Mouse (Mus musculus) large intestine, adult 2 months (tissue): Measurements from ENCODE around the gene L3mbtl4. TPM values are rescaled to one million over a fixed set of nuclear protein-coding genes. Genes with fewer than 3 reads are reported as not detected.
"Not testable (repeated sequence)": the region's sequence is repeated elsewhere in the genome, so short reads cannot be mapped to it uniquely, and the experiment has no call there.

Source experiments
- DNase-seq: peaks from one replicate; pipeline ENCODE4 v3.0.0-alpha.2; 2012; ENCODE audit warnings: low read depth, low spot score
- WGBS: fragments of 180-500 bp; shearing (Covaris S2); methylation state at CpG from one replicate; pipeline ENCODE4 v1.1.7; 2018; 5-methylcytosine and 5-hydroxymethylcytosine counted together
- polyA plus RNA-seq: library from polyadenylated mRNA; depleted of rRNA; stranded (reverse); fragments of >200 nt; gene quantifications from 2 replicates; pipeline ENCODE4 v1.2.3, GENCODE M21; 2012

The L3mbtl4 gene
- polyA plus RNA-seq, 1 experiment, result 0.07 TPM

- WGBS, result 83% methylated on average over 3 of the region's 3 CpGs
These were observed 65.4 kb downstream of the L3mbtl4 start for GRCm38 (mm10) chr17:68338917-68339553.

DNA sequence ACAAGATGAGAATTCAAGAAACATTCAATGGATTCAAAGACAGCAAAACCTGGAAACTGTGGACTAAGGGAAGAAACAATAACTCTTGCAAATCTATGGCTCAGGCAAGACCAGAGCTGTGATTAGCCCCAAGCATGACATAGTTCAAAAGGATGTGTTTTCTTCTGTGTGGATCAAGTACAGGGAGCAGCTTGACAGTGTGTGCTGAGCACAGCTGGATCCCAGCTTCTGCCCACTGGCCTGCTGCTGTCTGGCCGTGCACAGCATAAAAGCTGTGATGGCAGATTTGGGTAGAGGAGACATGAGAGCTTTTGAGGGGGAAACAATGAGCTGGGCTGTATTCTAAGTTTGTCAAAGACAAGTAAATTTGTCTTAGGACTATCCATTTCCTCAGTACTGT, 84.1 kb downstream of the L3mbtl4 start:
- no peak for DNase-seq
- WGBS, result 80% methylated on average over 1 of the region's 1 CpGs

More at GRCm38 (mm10) chr17:68338917-68339553, 65.4 kb downstream of the L3mbtl4 start:
- DNase-seq, result no peak

DNA sequence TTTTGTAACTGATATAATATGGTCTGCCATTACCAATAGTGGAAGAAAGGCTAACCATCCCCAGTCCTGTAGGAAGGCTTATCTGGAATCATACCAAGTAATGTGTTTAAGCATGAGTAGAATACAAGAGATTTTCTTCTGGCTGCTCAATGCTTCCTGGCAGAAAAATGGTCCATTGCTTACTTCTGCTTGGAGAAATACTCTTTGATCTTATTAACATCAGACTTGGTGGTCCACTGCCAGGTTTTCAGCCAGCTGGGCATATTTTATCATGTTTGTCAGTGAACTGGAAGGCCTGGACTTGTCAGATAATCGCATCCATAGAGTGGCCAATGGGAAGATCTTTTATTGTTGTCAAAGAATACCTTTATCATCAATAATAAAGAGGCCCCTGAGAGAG, 97.5 kb downstream of the L3mbtl4 start:
- 96% methylated on average over 1 of the region's 1 CpGs for WGBS
- DNase-seq, result no peak

- 51% methylated on average over 5 of the region's 5 CpGs for WGBS
- no peak for DNase-seq
These were observed 114.9 kb downstream of the L3mbtl4 start for GRCm38 (mm10) chr17:68388481-68388880.

DNA sequence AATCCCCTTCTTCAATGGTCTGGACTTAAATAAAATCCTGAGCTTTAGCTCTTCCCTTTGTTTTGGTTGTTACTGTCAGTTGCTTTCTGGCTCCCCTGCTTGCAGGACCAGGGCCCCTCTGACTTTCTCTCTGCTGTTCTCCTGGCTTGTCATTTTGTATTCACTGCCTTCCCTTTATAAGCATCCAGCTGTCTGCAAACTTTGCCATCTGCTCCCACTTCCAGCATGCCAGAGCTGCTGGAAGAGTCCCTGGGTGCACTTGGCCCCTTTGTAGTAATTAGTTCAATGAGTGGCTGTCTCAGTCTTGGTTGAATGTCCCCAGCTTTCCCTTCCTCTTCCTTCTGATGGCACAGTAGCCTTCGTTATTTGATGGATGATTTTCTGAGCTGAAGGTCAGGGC, 132.4 kb downstream of the L3mbtl4 start:
- 32% methylated on average over 1 of the region's 1 CpGs for WGBS
- no peak for DNase-seq

DNA sequence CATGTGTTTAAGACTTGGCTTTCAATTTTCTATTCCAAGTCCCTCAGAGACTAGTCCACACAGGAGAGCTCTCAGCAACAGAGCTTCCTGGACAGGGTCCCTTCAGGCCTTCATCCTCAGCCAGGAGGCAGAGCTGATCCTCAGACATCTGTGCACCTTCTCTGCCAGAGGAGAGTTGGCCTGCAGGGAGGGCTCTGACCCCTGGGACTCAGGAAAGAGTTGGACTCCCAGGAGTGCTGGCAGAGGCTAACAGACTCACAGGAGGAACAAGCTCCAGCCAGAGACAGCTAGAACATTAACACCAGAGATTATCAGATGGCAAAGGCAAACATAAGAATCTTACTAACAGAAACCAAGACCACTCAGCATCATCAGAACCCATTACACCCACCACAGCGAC, 133.5 kb downstream of the L3mbtl4 start:
- WGBS, result 57% methylated on average over 1 of the region's 1 CpGs
- DNase-seq, result not testable (repeated sequence)

GRCm38 (mm10) chr17:68422663-68423498, 149.3 kb downstream of the L3mbtl4 start:
- 54% methylated on average over 12 of the region's 12 CpGs for WGBS
- no peak for DNase-seq

DNA sequence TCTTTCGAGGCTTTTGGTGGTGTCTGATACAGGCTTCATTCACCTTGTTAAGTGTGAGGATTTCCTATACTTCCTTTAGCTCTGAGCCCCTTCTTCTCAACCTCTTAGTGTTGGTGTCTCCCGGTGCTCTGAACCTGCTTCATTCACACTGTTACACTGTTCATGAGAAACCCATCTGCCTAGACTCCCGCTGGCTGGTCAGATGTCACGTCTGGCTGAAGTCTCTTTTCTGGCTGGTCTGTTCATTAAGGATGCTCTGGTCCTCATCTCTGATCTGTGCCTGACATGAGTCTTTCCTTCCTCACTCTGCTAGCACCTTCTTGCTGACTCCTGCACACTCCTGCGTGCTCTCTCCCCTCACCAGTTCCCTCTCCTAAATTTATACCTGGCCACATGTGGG, 160.0 kb downstream of the L3mbtl4 start:
- 73% methylated on average over 5 of the region's 5 CpGs for WGBS

DNA sequence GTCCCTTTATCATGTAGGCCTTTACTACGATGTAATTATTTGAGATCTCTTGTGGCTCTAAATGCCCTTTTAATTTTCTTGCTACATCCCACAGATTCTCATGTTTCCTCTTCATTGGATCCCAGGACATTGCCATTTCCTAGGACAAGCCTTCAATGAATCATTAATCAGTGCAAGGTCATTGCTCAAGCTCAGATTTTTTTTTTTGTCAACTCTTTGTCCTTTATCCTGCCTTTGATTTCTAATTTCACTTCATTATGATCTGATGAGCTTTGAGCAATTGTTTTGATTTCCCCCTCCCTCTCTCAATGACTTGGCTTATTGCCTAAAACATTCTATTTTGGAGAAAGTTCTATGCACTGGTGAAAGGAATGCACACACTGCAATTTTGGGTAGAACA, 177.3 kb downstream of the L3mbtl4 start:
- no peak for DNase-seq
- 94% methylated on average over 1 of the region's 1 CpGs for WGBS

More for the DNA sequence above, 160.0 kb downstream of the L3mbtl4 start:
- no peak for DNase-seq

GRCm38 (mm10) chr17:68461471-68461870, 187.9 kb downstream of the L3mbtl4 start:
- DNase-seq, result no peak
- WGBS, result 89% methylated on average over 5 of the region's 5 CpGs

GRCm38 (mm10) chr17:68467311-68467710, 193.7 kb downstream of the L3mbtl4 start:
- 34% methylated on average over 1 of the region's 1 CpGs for WGBS
- DNase-seq, result no peak

GRCm38 (mm10) chr17:68490065-68490691, 216.6 kb downstream of the L3mbtl4 start:
- WGBS, result 62% methylated on average over 4 of the region's 4 CpGs
- DNase-seq, result no peak

DNA sequence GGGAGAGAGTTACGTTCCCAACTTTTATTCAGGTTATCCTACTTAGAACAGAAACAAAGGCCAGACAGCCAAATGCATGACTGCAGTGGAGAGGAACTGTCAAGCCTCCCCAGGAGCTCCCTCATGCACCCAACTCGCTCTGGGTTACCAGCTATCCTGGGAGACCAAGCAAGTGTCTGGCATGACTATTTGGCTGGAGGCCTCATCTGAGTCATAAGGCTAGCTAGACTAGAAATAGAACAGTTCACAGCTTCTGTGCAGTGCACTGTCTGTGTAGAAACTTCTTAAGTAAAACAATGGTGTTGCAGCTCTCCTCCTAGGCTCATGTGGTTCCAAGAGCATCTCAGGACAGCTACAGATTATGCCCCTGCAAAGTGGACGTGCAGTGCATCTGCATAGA, 218.6 kb downstream of the L3mbtl4 start:
- WGBS, result 75% methylated on average over 3 of the region's 3 CpGs
- no peak for DNase-seq

- WGBS, result 71% methylated on average over 2 of the region's 4 CpGs
- not testable (repeated sequence) for DNase-seq
These were observed 229.4 kb downstream of the L3mbtl4 start for GRCm38 (mm10) chr17:68502998-68503397.

DNA sequence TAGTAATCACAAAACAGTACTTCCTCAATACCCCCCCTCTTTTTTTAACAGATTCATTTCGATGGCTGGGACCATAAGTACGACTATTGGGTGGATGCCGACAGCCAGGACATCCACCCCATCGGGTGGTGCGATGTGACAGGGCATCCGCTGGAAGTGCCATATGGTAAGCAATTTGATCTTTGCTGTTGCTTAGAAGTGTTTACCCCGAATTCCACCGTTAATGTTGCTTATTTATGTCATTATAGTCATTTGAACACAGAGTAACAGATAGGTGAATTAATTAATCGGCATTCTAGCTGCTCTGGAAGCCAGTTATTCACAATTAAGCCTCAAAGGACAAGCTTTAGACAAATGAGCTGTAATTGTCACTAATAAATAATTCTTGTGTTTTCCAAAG, 286.1 kb downstream of the L3mbtl4 start:
- WGBS, result 72% methylated on average over 9 of the region's 9 CpGs
- no peak for DNase-seq

GRCm38 (mm10) chr17:68560264-68560663, 286.7 kb downstream of the L3mbtl4 start:
- 32% methylated on average over 1 of the region's 1 CpGs for WGBS
- no peak for DNase-seq

- 88% methylated on average over 6 of the region's 6 CpGs for WGBS
- DNase-seq, result no peak
These were observed 298.2 kb downstream of the L3mbtl4 start for GRCm38 (mm10) chr17:68571806-68572205.

GRCm38 (mm10) chr17:68585195-68585594, 311.6 kb downstream of the L3mbtl4 start:
- DNase-seq, result no peak
- WGBS, result 80% methylated on average over 3 of the region's 3 CpGs

GRCm38 (mm10) chr17:68591619-68592018, 318.0 kb downstream of the L3mbtl4 start:
- 70% methylated on average over 4 of the region's 4 CpGs for WGBS
- DNase-seq, result no peak

DNA sequence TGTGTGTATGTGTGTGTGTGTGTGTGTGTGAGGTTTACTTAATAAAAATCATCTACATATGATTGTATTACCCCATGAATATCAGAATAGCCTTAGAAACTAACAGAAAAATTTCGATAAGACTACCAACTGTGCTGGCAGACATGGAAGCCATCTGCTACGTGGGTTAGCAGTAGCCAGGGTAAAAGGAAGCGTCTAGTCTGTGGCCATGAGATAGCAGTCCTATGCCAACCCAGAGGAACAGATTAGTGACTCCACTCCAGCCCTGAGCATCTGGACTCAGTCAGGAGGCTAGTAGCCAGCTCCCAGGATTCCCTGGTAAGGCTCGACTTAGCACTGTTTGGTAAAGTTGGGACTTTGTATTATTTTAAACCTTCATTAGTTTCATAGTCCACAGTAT, 329.1 kb downstream of the L3mbtl4 start:
- no peak for DNase-seq
- WGBS, result 67% methylated on average over 4 of the region's 4 CpGs

- 55% methylated on average over 6 of the region's 6 CpGs for WGBS
These were observed 334.1 kb downstream of the L3mbtl4 start for GRCm38 (mm10) chr17:68607691-68608090.

More at GRCm38 (mm10) chr17:68607691-68608090, 334.1 kb downstream of the L3mbtl4 start:
- DNase-seq, result no peak
